Mouse (Mus musculus) heart, postnatal 10 days (tissue): ENCODE measurements around the gene Gpr25. TPM values are rescaled to one million over a fixed set of nuclear protein-coding genes. Genes with fewer than 3 reads are reported as not detected.

Experiments
- DNase-seq, 2 experiments: peaks; one replicate each; pipeline ENCODE4 v3.0.0; 2021
- intact Hi-C: fragments of 180-260 bp; cut with DNase I; formaldehyde crosslinking; loops from one replicate; pipeline ENCODE4 v1.15.1; 2025
- total RNA-seq, 2 experiments: library from RNA; stranded (reverse); gene quantifications; 2 replicates each; pipeline ENCODE4 v1.2.3; 2021

Gene Gpr25
- total RNA-seq, 2 experiments from 2014 or later: not detected

DNA sequence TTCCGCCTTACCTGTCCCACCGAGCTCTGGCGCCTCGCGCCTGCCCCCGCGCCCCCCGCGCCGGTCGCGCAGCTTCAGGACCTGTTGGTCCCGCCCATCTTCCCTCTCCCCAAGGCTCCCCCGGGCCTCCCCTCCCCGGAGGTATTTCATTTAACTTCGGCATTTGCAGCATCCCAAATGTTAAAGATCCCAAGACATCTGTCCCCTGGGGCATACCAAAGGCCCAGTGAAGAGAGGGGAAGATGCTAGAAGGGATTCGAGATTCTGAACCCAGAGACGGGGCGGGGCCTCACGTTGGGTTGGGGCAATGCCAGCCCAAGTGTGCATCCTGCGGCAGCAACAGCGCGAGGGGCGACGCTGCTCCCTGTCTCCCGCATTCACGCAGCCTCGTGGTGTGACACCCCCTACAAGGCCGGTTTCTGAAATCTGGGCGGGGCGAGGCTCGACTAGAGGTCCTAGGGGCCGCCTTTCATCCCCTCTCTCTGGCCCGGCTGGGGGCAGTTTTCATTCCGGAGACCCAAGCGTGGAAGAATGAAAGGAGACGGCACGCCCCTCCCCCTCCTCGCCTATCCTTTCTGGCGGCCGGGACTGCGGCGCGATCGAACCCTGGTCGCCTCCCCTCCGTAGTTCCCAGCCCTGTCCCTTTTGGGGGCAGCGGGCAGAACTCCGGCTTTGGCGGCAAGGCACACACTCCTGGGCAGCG lies 26.6 kb downstream of the Gpr25 start, which contains the start of gene Inava:
Gene Inava, minus strand, starts transcription at position 373 of the 703 bp plus-strand sequence.
- intact Hi-C loops: no loop called here
- peak; percentile 14 to 27 for DNase-seq

DNA sequence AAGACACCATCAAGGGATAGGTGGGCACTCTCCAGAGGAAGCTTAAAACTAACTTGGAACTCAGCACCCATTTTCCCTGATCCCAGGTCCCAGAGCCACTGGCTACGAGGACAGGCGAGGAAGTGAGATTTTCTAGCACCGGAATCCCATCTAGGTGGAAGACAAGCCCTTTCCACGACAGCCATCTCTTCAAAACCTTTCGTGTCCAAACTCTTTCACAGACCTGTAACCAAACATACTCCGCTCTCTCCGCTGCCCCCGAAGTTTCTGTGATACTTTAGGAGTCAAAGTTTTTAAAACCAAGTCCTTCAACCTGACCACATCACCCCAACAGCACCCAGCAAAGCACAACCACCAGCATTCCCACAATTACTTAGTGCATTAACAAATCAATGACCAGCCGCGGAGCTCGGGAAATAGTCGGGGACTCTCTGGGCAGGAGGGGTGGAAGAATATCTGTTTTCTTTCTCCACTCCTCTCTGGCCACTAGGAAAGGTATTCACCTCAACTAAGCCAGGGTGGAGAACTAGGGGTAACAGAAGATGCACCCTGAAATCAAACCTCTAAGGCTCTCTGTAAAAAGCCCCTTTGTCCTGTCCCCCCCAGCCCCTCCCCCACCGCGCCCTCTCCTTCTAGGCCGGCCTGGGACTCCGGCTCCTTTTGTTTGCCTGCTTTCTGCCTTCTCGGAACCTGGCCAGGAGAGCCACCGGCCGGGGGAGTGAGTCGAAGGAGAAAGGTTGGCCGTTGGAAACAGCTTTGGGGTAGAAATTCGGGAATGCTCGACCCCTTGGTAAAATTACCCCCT lies 27.5 kb downstream of the Gpr25 start:
- intact Hi-C loops: no loop called here
- no peak for DNase-seq

DNA sequence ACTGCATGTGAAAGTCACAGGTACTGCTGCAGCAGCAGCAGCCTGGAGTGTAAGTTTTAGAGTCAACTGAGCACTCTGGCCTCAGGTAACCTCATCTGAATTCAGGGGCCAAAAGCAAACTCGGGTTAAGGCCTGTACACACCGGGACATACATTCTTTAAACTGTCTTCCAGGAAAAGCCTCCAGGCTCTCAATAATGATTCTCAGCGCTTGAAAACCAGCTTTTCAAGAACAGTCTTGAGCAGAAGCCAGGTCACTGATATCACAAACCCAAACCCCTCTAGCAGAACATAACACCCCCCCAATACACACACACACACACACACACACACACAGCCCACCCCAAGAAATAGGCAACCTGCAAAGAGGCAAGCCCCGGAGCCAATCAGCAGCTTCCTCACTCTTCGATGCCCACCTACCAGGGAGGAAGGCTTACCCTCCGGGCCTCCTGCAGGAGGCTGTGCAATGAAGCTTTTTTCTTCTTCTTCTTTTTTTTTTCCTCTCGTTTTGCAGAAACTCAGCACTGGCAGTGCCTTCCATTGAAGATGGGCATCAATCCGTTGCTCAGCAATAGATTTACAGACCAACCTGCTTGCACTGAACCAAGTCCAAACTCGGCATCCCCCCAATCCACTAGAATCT lies 28.3 kb downstream of the Gpr25 start:
- no peak for DNase-seq
- intact Hi-C loops: no loop called here

DNA sequence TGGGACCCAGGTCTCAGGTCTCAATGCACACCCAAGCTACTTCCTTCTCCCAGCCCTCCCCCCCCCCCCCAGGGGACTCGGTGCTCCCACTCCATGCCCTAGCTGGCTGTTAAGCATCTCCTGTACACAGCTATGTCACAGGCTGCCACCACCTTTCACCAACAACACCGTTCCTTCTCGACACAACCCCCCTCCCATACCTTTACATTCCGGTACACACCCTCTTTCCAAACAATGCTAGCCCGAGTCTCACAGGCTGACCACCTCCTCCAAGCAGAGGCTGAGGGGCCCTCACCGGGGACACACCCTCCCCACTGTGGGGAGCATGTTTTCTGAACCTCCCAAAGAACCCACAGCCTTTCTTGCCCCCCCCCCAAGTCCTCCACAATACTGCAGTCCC lies 29.1 kb downstream of the Gpr25 start:
- no peak for DNase-seq
- intact Hi-C loops: no loop called here

DNA sequence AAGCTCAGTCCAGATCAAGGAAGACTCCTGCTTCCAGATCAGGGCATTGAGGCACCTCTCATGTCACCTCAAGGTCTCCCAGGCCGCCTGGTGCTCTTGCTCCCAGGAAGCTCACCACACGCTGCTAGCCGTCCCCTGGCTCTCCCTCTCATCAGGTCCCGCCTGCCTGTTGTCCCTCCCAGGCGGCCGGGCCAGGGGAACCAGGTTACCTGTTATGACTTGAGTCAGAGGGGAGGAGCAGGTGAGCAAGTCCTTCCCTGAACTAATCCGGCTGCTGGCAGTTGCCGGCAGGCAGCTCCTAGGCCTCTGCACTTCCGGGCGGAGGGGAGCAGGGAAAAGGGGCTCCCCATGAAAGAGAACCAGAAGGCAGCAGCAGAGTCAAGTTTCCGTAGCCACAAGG lies 30.5 kb downstream of the Gpr25 start:
- no peak for DNase-seq
- intact Hi-C loops: no loop called here

DNA sequence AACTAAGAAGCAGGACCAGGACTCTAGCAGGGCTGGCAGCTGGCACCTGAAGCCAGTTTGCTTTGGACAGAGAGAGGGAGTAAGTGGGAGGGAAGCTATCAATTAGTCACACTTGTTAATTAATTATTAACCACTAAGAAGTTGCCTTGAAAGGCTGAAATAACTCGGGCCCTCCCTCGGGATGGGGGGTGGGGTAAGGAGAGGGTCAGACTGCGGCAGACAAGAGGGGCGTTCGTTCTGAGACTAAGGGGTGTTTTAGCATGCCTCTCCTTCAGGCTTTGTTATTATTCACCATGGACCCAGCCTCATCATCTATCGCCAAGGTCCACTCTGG lies 31.7 kb downstream of the Gpr25 start:
- no peak for DNase-seq
- intact Hi-C loops: no loop called here

DNA sequence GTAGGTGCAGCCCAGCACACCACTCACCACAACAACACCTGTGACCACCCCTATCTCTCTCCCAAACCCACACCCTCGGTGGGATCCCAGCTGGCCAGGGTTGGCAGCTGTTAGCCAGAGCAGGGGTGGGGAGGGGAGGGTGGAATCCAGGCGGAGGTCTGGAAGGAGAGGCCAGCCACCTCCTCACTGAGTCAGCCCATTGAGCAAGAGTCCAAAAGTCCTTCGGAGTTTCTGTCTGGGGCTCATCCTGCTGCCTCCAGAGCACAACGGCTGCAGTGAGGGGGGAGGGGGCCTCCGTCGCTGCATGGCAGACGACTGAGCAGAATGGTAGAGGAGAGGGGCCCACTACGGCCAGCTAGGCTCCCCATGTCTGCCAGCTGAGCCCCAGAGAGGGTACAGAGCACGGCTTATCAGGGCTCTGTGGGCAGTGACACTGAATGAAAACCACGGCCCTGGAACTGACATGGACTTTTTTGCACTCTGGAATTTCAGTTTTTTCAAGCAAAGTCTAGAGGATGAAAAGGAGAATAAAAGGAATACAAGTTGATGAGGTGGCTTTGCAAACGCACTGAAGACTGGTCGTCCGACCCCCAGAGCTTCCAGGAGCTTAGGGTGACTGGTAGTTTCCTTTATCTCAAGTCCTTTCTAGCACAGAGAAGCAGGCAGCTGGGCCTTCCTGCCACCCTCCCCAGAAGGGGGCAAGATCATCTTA lies 32.2 kb downstream of the Gpr25 start:
- peak in 1 of 2 experiments; percentile 19 for DNase-seq
- intact Hi-C loops: no loop called here

DNA sequence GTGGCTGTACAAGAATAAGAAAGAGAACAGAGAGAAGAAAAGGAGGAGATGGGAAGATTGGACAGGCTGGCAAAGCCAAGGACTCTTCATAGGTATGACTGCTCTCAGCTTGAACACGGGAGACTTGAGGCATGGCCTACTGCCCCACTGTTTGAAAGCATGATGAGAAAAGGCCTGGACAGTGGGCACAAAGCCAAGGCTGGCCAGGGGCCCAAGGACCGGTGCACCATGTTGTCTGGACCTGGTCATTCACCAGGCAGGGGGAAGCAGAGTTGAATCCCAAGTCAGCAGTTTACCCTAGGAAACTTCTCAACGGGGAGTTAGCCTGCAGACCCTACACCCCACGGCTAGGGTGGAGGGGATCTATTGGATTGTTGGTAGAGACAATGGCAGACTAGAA lies 32.8 kb downstream of the Gpr25 start:
- intact Hi-C loops: no loop called here
- peak; percentile 10 to 22 for DNase-seq

DNA sequence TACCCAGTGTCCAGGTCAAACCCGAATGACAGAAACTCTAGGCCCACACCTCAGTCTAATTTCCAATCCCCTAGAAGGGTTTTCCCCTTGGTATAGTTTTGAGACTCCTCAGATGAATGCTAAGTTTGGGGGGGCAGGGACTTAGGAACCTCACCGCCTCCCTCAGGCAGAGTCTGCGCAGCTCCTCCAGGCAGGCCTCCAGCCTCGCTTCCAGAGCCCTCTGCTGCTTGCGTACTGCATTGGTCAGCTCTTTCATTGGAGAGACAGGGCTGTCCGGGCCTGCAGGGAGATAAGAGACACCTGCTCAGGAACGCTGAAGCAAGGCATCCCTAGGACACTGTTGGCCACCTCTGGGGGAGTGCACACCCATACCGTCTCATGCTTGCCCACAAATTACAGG lies 34.0 kb downstream of the Gpr25 start:
- intact Hi-C loops: no loop called here
- no peak for DNase-seq

DNA sequence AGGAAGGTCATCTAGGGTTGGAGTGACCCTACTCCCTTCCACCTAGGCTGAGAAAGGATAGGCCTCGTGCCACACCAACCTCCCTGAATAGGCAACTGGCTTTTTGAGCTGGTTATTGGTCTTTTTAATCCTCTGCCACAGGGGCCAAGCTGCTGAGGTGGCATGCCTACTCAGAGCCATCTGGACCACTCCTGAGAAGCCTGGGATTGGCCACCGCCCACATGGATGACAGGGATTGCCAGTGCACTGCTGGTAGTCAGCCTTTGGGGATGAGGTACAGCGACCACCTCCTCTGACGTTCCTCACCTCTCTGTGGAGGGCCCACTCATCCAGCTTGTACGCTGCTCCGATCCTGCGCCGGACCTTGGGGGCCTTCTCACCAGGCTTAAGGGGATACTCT lies 34.8 kb downstream of the Gpr25 start:
- intact Hi-C loops: no loop called here
- no peak for DNase-seq

DNA sequence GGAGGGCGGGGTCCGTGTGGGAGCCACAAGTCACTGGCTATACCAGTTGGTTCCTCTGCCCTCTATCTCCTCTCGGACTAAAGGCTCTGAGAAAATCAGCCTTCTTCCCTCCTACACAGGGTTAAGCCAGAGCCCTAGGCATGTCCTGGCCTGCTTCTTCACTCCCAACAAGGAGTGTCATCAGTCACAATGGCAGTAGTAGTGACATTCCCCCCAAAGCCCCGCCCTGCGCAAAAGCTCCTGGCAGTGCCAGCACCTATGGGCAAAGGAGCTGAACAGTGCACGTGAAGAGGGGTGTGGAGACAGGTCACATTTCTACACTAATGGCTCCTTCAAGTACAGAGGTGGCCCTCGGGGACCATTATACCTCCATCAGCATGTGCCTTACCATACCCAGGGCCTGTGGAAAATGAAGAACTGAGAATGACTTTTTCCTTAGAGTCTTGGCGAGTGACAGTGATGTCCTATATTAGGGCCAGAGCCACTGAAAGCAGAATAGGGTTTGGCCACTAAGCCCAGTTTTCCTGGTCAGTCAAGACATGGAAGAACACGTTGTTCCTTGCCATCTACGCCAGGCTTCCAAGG lies 36.8 kb downstream of the Gpr25 start:
- intact Hi-C loops: no loop called here
- DNase-seq: no peak

DNA sequence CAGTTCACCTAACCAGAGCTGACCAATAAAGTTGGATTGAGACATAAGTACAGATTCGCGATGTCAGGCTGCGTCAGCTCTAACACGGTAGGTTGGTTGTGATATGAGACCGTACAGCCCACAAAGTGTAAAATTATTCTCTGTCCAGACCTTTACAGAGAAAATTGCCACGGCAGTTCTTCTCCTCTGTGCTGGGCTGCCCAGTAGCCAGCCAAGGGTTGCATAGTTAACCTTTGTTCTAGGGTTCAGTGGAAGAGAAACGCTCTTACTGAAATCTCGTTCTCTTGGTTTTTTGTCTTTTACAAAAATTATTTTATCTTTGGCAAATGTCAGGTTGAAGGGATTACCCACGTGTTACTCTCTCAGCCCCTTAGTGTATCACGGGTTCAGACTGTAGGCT lies 38.3 kb downstream of the Gpr25 start:
- intact Hi-C loops: no loop called here
- DNase-seq: no peak

DNA sequence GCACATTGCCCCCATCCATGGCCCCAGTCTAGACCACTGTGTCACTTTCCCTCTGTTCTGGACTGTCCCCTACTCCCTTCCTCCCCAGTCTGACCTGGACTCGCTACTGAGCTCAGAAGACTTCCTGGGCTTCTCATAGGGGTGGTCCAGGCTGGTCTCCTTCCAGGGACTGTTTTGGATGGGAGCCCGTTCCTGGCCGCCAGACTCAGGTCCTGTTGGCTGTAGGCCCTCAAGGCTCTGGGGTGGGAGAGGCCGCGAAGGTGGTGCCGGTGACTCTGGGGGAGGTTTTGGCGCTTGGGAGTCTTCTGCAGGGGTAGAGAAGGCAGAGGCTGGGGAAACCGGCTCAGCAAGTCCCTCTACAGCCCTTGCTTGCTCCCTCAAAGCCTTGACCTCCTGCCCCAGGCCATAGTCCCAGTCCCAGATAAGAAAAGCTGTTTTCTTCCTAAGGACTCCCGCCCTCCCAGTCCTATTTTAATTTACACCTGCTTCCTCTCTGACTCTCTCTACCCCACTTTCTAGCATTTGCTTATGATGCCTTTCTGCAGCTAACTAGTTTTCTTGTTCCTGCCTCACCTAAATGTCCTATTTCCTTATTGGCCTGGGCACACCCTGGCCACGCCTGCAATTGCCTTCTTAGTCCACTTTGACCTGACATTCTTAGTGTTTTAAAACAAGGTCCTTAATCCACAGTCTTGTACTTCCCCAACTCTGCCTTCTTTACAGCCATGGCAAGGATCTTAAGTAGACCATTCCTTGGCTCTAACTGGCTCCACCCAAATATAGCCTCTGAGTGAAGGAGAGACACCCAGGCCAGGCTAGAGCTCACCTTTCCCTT lies 40.4 kb downstream of the Gpr25 start:
- DNase-seq: no peak
- intact Hi-C loops: no loop called here

DNA sequence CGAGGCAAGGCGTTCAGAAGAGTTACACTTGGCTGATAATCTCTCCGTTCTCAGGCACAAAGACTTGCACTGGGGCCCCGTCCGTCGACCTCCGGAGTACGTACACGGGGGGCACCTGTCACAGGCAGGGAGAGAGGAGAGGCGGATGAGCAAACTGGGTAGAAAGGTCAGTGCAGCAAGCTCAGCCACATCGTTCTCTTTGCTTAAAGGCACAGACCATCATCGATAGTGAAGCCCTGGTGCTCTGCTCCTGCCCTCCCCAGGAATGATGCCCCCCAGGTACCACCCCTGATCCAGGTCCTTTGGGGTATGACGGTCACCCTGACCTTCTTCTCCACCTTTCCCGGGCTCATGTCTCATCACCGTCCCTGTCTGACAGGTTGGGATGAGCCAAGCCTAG lies 46.4 kb downstream of the Gpr25 start:
- intact Hi-C loops: loop anchor here (10.0 kb wide), 1 partner anchor 100 kb away; no protein-coding TSS in a partner anchor
- DNase-seq: no peak

DNA sequence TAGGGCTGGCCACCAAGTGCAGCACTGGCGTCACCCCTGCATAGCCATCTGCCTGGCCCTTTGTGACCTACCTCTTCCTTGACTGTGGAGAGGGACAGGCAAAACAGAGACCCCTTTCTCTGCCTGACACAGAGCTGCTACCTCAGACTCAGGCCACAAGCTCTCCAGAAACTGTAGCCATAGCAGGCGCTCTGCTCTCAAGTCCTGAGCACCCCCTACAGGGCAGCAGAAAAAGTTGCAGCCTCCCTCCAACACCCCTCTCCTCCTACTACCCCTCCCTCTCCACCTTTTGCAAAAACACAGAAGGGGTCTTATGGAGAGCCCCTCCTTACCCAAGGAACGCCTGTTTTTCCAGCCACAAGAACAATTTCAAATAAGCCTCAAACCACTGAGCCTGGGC lies 47.9 kb downstream of the Gpr25 start, which contains the start of gene Mroh3:
Gene Mroh3, minus strand, starts transcription at position 26 of the 400 bp plus-strand sequence.
- peak; percentile 21 to 54 for DNase-seq

More for the DNA sequence above, 47.9 kb downstream of the Gpr25 start, which contains the start of gene Mroh3:
- intact Hi-C loops: loop anchor here (1.0 to 10.0 kb wide), 2 partner anchors 43 to 98 kb away; no protein-coding TSS in a partner anchor
